Mouse (Mus musculus): ENCODE measurements around the gene Hist2h2be. TPM values are rescaled to one million over a fixed set of nuclear protein-coding genes. Genes with fewer than 3 reads are reported as not detected.
"Not testable (repeated sequence)": the region's sequence is repeated elsewhere in the genome, so short reads cannot be mapped to it uniquely, and the experiment has no call there.

Gene Hist2h2be
- 3.2 and 3.4 TPM in 2 replicates for polyA plus RNA-seq (2015; fragmentation: Nextera tagmentation; extraction: Ambion mirVana)

- Histone ChIP-seq H3K27ac (replicated peaks) (peak within 1 kb of the TSS; percentile 97), H3K4me3 (ENCODE audit: low read depth, low read length) (peak within 1 kb of the TSS; percentile 53), H3K27me3 (ENCODE audit: control insufficient read depth, insufficient read depth, low read length) (no peaks in the 10 kb centered on the region), H3K4me2 (replicated peaks; ENCODE audit: low read depth) (peak within 1 kb of the TSS; percentile 69), H3K36me3 (ENCODE audit: control insufficient read depth, insufficient read depth, low read length) (no peaks in the 10 kb centered on the region), H3K9me3 (ENCODE audit: control insufficient read depth, low read length) (no peaks in the 10 kb centered on the region), H3K4me1 (replicated peaks; ENCODE audit: control insufficient read depth, insufficient read depth) (0 out of 2 replicates have a peak, but pooled peaks cover 5% of the 10 kb centered on the region), H3K9ac (ENCODE audit: low read length) (peak within 1 kb of the TSS; percentile 79)
- WGBS: under 1% methylated on average over 42 of the region's 43 CpGs
- peak; percentile 84 for DNase-seq (ENCODE audit: low spot score)
- TF ChIP-seq CTCF (IDR thresholded peaks at IDR 0.05; ENCODE audit: low read depth) (peak; percentile 15; the same call in 1 of the 2 replicates), EP300 (optimal IDR thresholded peaks at IDR 0.05) (peak; percentile 57)
- ATAC-seq (ENCODE audit: low FRiP score, low TSS enrichment): peak; percentile 92
These were observed at the start of gene Hist2h2be, which contains the start of gene Hist2h2ac for GRCm38 (mm10) chr3:96220765-96221639. Gene Hist2h2be, plus strand, starts transcription at chr3:96221119. Gene Hist2h2ac, minus strand, starts transcription at chr3:96220880.

- Histone ChIP-seq H3K36me3 (ENCODE audit: control insufficient read depth, insufficient read depth, low read length) (0 out of 2 replicates have a peak, but pooled peaks cover 4% of the 10 kb centered on the region), H3K9ac (ENCODE audit: low read length) (peak overlapping the region; percentile 86), H3K4me1 (replicated peaks; ENCODE audit: control insufficient read depth, insufficient read depth) (0 out of 2 replicates have a peak, but pooled peaks cover 3% of the 10 kb centered on the region), H3K27ac (replicated peaks) (peak overlapping the region; percentile 99), H3K9me3 (ENCODE audit: control insufficient read depth, low read length) (no peaks in the 10 kb centered on the region), H3K4me2 (replicated peaks; ENCODE audit: low read depth) (peak overlapping the region; percentile 84), H3K27me3 (ENCODE audit: control insufficient read depth, insufficient read depth, low read length) (no peaks in the 10 kb centered on the region), H3K4me3 (ENCODE audit: low read depth, low read length) (peak overlapping the region; percentile 88)
- DNase-seq (ENCODE audit: low spot score) (no peak), ATAC-seq (ENCODE audit: low FRiP score, low TSS enrichment) (peak; percentile 8; the same call in 1 of the 2 replicates)
- TF ChIP-seq CTCF (IDR thresholded peaks at IDR 0.05; ENCODE audit: low read depth) (no peak), EP300 (optimal IDR thresholded peaks at IDR 0.05) (no peak)
- 10% methylated on average over 18 of the region's 18 CpGs for WGBS
These were observed 49.2 kb upstream of the Hist2h2be start for GRCm38 (mm10) chr3:96171583-96172196.

- peak; percentile 94 for ATAC-seq (ENCODE audit: low FRiP score, low TSS enrichment)
- DNase-seq (ENCODE audit: low spot score): peak; percentile 97
- no peaks in the 10 kb centered on the region for H3K27me3 ChIP-seq (ENCODE audit: control insufficient read depth, insufficient read depth, low read length)
- H3K27ac ChIP-seq (replicated peaks): peak within 1 kb of the TSS; percentile 99
- 0 out of 2 replicates have a peak, but pooled peaks cover 4% of the 10 kb centered on the region for H3K36me3 ChIP-seq (ENCODE audit: control insufficient read depth, insufficient read depth, low read length)
- H3K4me1 ChIP-seq (replicated peaks; ENCODE audit: control insufficient read depth, insufficient read depth): 0 out of 2 replicates have a peak, but pooled peaks cover 3% of the 10 kb centered on the region
- H3K9ac ChIP-seq (ENCODE audit: low read length): peak within 1 kb of the TSS; percentile 89
- peak within 1 kb of the TSS; percentile 88 for H3K4me3 ChIP-seq (ENCODE audit: low read depth, low read length)
- TF ChIP-seq CTCF (IDR thresholded peaks at IDR 0.05; ENCODE audit: low read depth): no peak
- no peak for TF ChIP-seq EP300 (optimal IDR thresholded peaks at IDR 0.05)
- no peaks in the 10 kb centered on the region for H3K9me3 ChIP-seq (ENCODE audit: control insufficient read depth, low read length)
- whole genome bisulfite sequencing: 1% methylated on average over 53 of the region's 58 CpGs
- H3K4me2 ChIP-seq (replicated peaks; ENCODE audit: low read depth): peak within 1 kb of the TSS; percentile 84
These were observed 48.4 kb upstream of the Hist2h2be start, which contains the start of gene Sf3b4 for GRCm38 (mm10) chr3:96172197-96173178. Gene Sf3b4, plus strand, starts transcription at chr3:96172332.

DNA sequence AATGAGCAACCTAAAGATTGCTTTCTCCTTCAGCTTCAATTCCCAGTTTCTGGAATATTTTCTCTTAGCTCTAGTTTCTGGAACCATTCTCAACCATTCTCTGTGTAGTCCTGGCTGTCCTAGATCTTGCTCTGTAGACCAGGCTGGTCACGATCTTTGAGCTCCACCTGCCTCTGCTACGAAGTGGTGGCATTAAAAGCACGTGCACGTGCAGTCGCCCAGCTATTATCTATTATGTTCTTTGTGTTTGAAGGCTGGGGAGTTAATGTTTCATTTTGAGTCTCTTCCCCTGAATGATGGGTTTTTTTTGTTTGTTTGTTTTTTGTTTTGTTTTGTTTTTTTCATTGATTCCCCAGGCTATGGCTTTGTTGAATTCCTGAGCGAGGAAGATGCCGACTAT, 47.7 kb upstream of the Hist2h2be start:
- Histone ChIP-seq H3K27me3 (ENCODE audit: control insufficient read depth, insufficient read depth, low read length) (no peaks in the 10 kb centered on the region), H3K9ac (ENCODE audit: low read length) (peak overlapping the region; percentile 89), H3K36me3 (ENCODE audit: control insufficient read depth, insufficient read depth, low read length) (0 out of 2 replicates have a peak, but pooled peaks cover 4% of the 10 kb centered on the region), H3K4me2 (replicated peaks; ENCODE audit: low read depth) (peak overlapping the region; percentile 84), H3K4me3 (ENCODE audit: low read depth, low read length) (peak overlapping the region; percentile 88), H3K4me1 (replicated peaks; ENCODE audit: control insufficient read depth, insufficient read depth) (0 out of 2 replicates have a peak, but pooled peaks cover 3% of the 10 kb centered on the region), H3K27ac (replicated peaks) (0 out of 2 replicates have a peak overlapping the region, but pooled peaks have one; percentile 99), H3K9me3 (ENCODE audit: control insufficient read depth, low read length) (no peaks in the 10 kb centered on the region)
- 28% methylated on average over 7 of the region's 7 CpGs for WGBS
- ATAC-seq (ENCODE audit: low FRiP score, low TSS enrichment) (no peak), DNase-seq (ENCODE audit: low spot score) (no peak)
- TF ChIP-seq CTCF (IDR thresholded peaks at IDR 0.05; ENCODE audit: low read depth) (no peak), EP300 (optimal IDR thresholded peaks at IDR 0.05) (no peak)

DNA sequence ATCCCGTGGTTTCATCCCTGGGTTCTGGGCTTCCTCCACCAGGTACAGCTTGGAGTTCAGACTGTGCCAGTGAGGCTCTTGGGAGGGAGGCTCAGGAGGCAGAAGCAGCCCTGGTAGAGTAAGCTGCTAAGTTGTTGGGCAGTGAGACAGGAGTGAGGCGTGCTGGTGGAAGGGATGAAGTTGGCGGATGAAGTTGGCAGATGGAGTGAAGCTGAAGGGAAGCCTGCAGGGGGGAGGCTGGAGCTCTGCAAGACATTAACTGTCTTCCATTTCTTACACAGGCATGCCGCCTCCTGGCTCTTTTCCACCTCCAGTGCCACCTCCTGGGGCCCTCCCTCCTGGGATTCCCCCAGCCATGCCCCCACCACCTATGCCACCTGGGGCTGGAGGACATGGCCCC, 46.9 kb upstream of the Hist2h2be start:
- 85% methylated on average over 4 of the region's 4 CpGs for WGBS
- DNase-seq (ENCODE audit: low spot score); H3K4me3 ChIP-seq (ENCODE audit: low read depth, low read length); ATAC-seq (ENCODE audit: low FRiP score, low TSS enrichment); H3K9me3 ChIP-seq (ENCODE audit: control insufficient read depth, low read length); H3K4me1 ChIP-seq (replicated peaks; ENCODE audit: control insufficient read depth, insufficient read depth); H3K36me3 ChIP-seq (ENCODE audit: control insufficient read depth, insufficient read depth, low read length); H3K27me3 ChIP-seq (ENCODE audit: control insufficient read depth, insufficient read depth, low read length); H3K9ac ChIP-seq (ENCODE audit: low read length); H3K4me2 ChIP-seq (replicated peaks; ENCODE audit: low read depth); H3K27ac ChIP-seq (replicated peaks): not testable (repeated sequence)
